Mouse (Mus musculus) hindbrain, embryonic 11.5 days (tissue): ENCODE data around the gene Ank3. TPM values are rescaled to one million over a fixed set of nuclear protein-coding genes. Genes with fewer than 3 reads are reported as not detected.
A peak's percentile ranks its signal among the peaks of the same experiment; 100 is the strongest.

Experiments used
- ATAC-seq: fragments of 200-750 bp; cut with Nextera tagmentation; 2 replicates; pipeline ENCODE4 v1.8.0; 2017; ENCODE audit warnings: mild to moderate bottlenecking, moderate TSS enrichment, moderate library complexity; ENCODE audit not compliant: low FRiP score
- DNase-seq: peaks from one replicate; pipeline ENCODE4 v3.0.0-alpha.2; 2015; ENCODE audit warnings: low spot score
- H3K27ac ChIP-seq: fragments of 300-500 bp; sonication (generic); 2 replicates; pipeline ENCODE4 v1.5.1; 2014; ENCODE audit warnings: mild to moderate bottlenecking, low read depth, low read length
- H3K27me3 ChIP-seq: fragments of 300-500 bp; sonication (generic); 2 replicates; pipeline ENCODE4 v1.6.1; 2014; ENCODE audit warnings: mild to moderate bottlenecking, low read length, moderate library complexity, mixed read lengths; ENCODE audit not compliant: control insufficient read depth, insufficient read depth
- H3K36me3 ChIP-seq: fragments of 300-500 bp; sonication (generic); 2 replicates; pipeline ENCODE4 v1.6.1; 2014; ENCODE audit warnings: mild to moderate bottlenecking, low read length, moderate library complexity, mixed read lengths; ENCODE audit not compliant: control insufficient read depth, insufficient read depth
- H3K4me1 ChIP-seq: fragments of 300-500 bp; sonication (generic); replicated peaks from 2 replicates; pipeline ENCODE4 v1.6.1; 2014; ENCODE audit warnings: low read length, mixed read lengths; ENCODE audit not compliant: control insufficient read depth, insufficient read depth
- H3K4me2 ChIP-seq: fragments of 300-500 bp; sonication (generic); replicated peaks from 2 replicates; pipeline ENCODE4 v1.6.1; 2014; ENCODE audit warnings: mild to moderate bottlenecking, low read depth, low read length
- H3K4me3 ChIP-seq: fragments of 300-500 bp; sonication (generic); 2 replicates; pipeline ENCODE4 v1.5.1; 2014; ENCODE audit warnings: low read depth, low read length
- H3K9ac ChIP-seq: fragments of 300-500 bp; sonication (generic); 2 replicates; pipeline ENCODE4 v1.6.1; 2014; ENCODE audit warnings: low read depth, low read length
- H3K9me3 ChIP-seq: fragments of 300-500 bp; sonication (generic); 2 replicates; pipeline ENCODE4 v1.6.1; 2016; ENCODE audit warnings: low read length; ENCODE audit not compliant: control insufficient read depth
- WGBS: fragments of 180-500 bp; shearing (Covaris S2); extraction: QIAGEN DNeasy Blood & Tissue Kit; methylation state at CpG from one replicate; pipeline ENCODE4 v1.1.7; 2014; 5-methylcytosine and 5-hydroxymethylcytosine counted together
- polyA plus RNA-seq: library from polyadenylated mRNA; unstranded; fragments of >200 nt; fragmentation: Nextera tagmentation; extraction: Ambion mirVana; gene quantifications from 2 replicates; pipeline ENCODE4 v1.2.1, GENCODE M21; 2014

The Ank3 gene
- polyA plus RNA-seq, 1 experiment from 2014 or later, result 97.7 TPM

GRCm38 (mm10) chr10:69738741-69739271 lies 340.2 kb downstream of the Ank3 start:
- no peak overlapping the region for H3K9ac ChIP-seq
- no peaks in the 10 kb centered on the region for H3K9me3 ChIP-seq
- no peaks in the 10 kb centered on the region for H3K36me3 ChIP-seq
- H3K4me2 ChIP-seq, result no peak overlapping the region
- H3K4me1 ChIP-seq, result no peaks in the 10 kb centered on the region
- DNase-seq, result no peak
- WGBS, result 63% methylated on average over 5 of the region's 5 CpGs
- H3K27ac ChIP-seq, result no peak overlapping the region
- no peak for ATAC-seq
- H3K4me3 ChIP-seq, result no peak overlapping the region
- H3K27me3 ChIP-seq, result no peaks in the 10 kb centered on the region

- H3K9ac ChIP-seq, result no peak overlapping the region
Observed at GRCm38 (mm10) chr10:69742528-69742927, 344.0 kb downstream of the Ank3 start.

GRCm38 (mm10) chr10:69744181-69744580 lies 345.6 kb downstream of the Ank3 start:
- no peaks in the 10 kb centered on the region for H3K36me3 ChIP-seq
- H3K4me3 ChIP-seq, result no peak overlapping the region
- H3K27me3 ChIP-seq, result no peaks in the 10 kb centered on the region
- H3K4me1 ChIP-seq, result 0 out of 2 replicates have a peak, but pooled peaks cover 2% of the 10 kb centered on the region
- peak; percentile 33 for DNase-seq
- no peak overlapping the region for H3K27ac ChIP-seq
- WGBS, result 45% methylated on average over 8 of the region's 8 CpGs
- no peaks in the 10 kb centered on the region for H3K9me3 ChIP-seq
- H3K9ac ChIP-seq, result no peak overlapping the region
- ATAC-seq, result peak; percentile 70; the same call in 1 of the 2 replicates
- H3K4me2 ChIP-seq, result no peak overlapping the region

More at GRCm38 (mm10) chr10:69742528-69742927, 344.0 kb downstream of the Ank3 start:
- no peak for DNase-seq
- 90% methylated on average over 3 of the region's 3 CpGs for WGBS
- no peak for ATAC-seq
- Histone ChIP-seq H3K27me3 (no peaks in the 10 kb centered on the region), H3K27ac (no peak overlapping the region), H3K4me1 (0 out of 2 replicates have a peak, but pooled peaks cover 2% of the 10 kb centered on the region), H3K36me3 (no peaks in the 10 kb centered on the region), H3K4me2 (no peak overlapping the region), H3K4me3 (no peak overlapping the region), H3K9me3 (no peaks in the 10 kb centered on the region)

GRCm38 (mm10) chr10:69744871-69745270 lies 346.3 kb downstream of the Ank3 start:
- Histone ChIP-seq H3K4me2 (no peak overlapping the region), H3K27ac (no peak overlapping the region), H3K36me3 (no peaks in the 10 kb centered on the region), H3K9me3 (no peaks in the 10 kb centered on the region), H3K27me3 (no peaks in the 10 kb centered on the region), H3K4me3 (no peak overlapping the region), H3K4me1 (0 out of 2 replicates have a peak, but pooled peaks cover 2% of the 10 kb centered on the region), H3K9ac (no peak overlapping the region)
- WGBS, result 80% methylated on average over 5 of the region's 5 CpGs
- ATAC-seq (no peak), DNase-seq (no peak)

GRCm38 (mm10) chr10:69746322-69746721 lies 347.7 kb downstream of the Ank3 start:
- Histone ChIP-seq H3K9ac (no peak overlapping the region), H3K9me3 (no peaks in the 10 kb centered on the region), H3K27me3 (no peaks in the 10 kb centered on the region), H3K27ac (no peak overlapping the region), H3K4me1 (0 out of 2 replicates have a peak, but pooled peaks cover 2% of the 10 kb centered on the region), H3K4me3 (no peak overlapping the region), H3K4me2 (no peak overlapping the region), H3K36me3 (no peaks in the 10 kb centered on the region)
- 82% methylated on average over 8 of the region's 8 CpGs for WGBS
- ATAC-seq (no peak), DNase-seq (no peak)

GRCm38 (mm10) chr10:69746730-69747129 lies 348.2 kb downstream of the Ank3 start:
- H3K9me3 ChIP-seq, result no peaks in the 10 kb centered on the region
- no peaks in the 10 kb centered on the region for H3K36me3 ChIP-seq
- WGBS, result 60% methylated on average over 5 of the region's 5 CpGs
- no peaks in the 10 kb centered on the region for H3K27me3 ChIP-seq
- H3K27ac ChIP-seq, result no peak overlapping the region
- DNase-seq, result no peak
- 0 out of 2 replicates have a peak, but pooled peaks cover 2% of the 10 kb centered on the region for H3K4me1 ChIP-seq
- no peak overlapping the region for H3K4me2 ChIP-seq
- peak; percentile 36; the same call in 1 of the 2 replicates for ATAC-seq
- H3K9ac ChIP-seq, result no peak overlapping the region
- no peak overlapping the region for H3K4me3 ChIP-seq

- Histone ChIP-seq H3K4me2 (no peak overlapping the region), H3K4me3 (no peak overlapping the region), H3K9me3 (no peaks in the 10 kb centered on the region), H3K27ac (peak overlapping the region; percentile 34; the same call in 1 of the 2 replicates), H3K27me3 (no peaks in the 10 kb centered on the region), H3K4me1 (no peaks in the 10 kb centered on the region), H3K9ac (no peak overlapping the region), H3K36me3 (no peaks in the 10 kb centered on the region)
- ATAC-seq (peak; percentile 70), DNase-seq (no peak)
- WGBS, result 39% methylated on average over 7 of the region's 7 CpGs
Observed at GRCm38 (mm10) chr10:69751416-69751815, 352.8 kb downstream of the Ank3 start.

GRCm38 (mm10) chr10:69753464-69753863 lies 354.9 kb downstream of the Ank3 start:
- no peaks in the 10 kb centered on the region for H3K36me3 ChIP-seq
- H3K4me2 ChIP-seq, result no peak overlapping the region
- 84% methylated on average over 11 of the region's 11 CpGs for WGBS
- no peak overlapping the region for H3K9ac ChIP-seq
- DNase-seq (peak; percentile 46), ATAC-seq (no peak)
- no peaks in the 10 kb centered on the region for H3K9me3 ChIP-seq
- H3K4me3 ChIP-seq, result no peak overlapping the region
- no peaks in the 10 kb centered on the region for H3K4me1 ChIP-seq
- H3K27ac ChIP-seq, result no peak overlapping the region
- no peaks in the 10 kb centered on the region for H3K27me3 ChIP-seq

- H3K4me1 ChIP-seq, result no peaks in the 10 kb centered on the region
- no peak overlapping the region for H3K4me2 ChIP-seq
- no peaks in the 10 kb centered on the region for H3K9me3 ChIP-seq
- no peaks in the 10 kb centered on the region for H3K27me3 ChIP-seq
- DNase-seq (no peak), ATAC-seq (no peak)
- 84% methylated on average over 4 of the region's 4 CpGs for WGBS
- no peak overlapping the region for H3K4me3 ChIP-seq
- no peak overlapping the region for H3K9ac ChIP-seq
- no peaks in the 10 kb centered on the region for H3K36me3 ChIP-seq
- no peak overlapping the region for H3K27ac ChIP-seq
Observed at GRCm38 (mm10) chr10:69756956-69757672, 358.5 kb downstream of the Ank3 start.
